Mouse (Mus musculus): ENCODE measurements around the gene Myo1d. TPM values are rescaled to one million over a fixed set of nuclear protein-coding genes. Genes with fewer than 3 reads are reported as not detected.
"Not testable (repeated sequence)": the region's sequence is repeated elsewhere in the genome, so short reads cannot be mapped to it uniquely, and the experiment has no call there.

Myo1d gene
- polyA plus RNA-seq, 1 experiment from 2014 or later, result 2.8 TPM

- H3K9ac ChIP-seq, result peak overlapping the region; percentile 96
- peak overlapping the region; percentile 97 for H3K27ac ChIP-seq
- 8% methylated on average over 55 of the region's 55 CpGs for WGBS
- H3K4me3 ChIP-seq (replicated peaks), result peak overlapping the region; percentile 85
- H3K27me3 ChIP-seq, result peaks cover 44% of the 10 kb centered on the region
- H3K36me3 ChIP-seq (replicated peaks), result peaks cover 25% of the 10 kb centered on the region
- no peaks in the 10 kb centered on the region for H3K9me3 ChIP-seq
- H3K4me1 ChIP-seq, result peaks cover 53% of the 10 kb centered on the region
- peak; percentile 18 for ATAC-seq (ENCODE audit: low FRiP score)
- peak overlapping the region; percentile 84 for H3K4me2 ChIP-seq
Observed at GRCm38 (mm10) chr11:80477341-80478199, 302.3 kb downstream of the Myo1d start.

GRCm38 (mm10) chr11:80476222-80477189 lies 303.3 kb downstream of the Myo1d start, which contains the start of gene Cdk5r1:
Cdk5r1 (plus strand) TSS chr11:80477023.
- Histone ChIP-seq H3K27me3 (peaks cover 41% of the 10 kb centered on the region), H3K36me3 (replicated peaks) (peaks cover 33% of the 10 kb centered on the region)

GRCm38 (mm10) chr11:80475544-80475943 lies 304.3 kb downstream of the Myo1d start:
- Histone ChIP-seq H3K4me2 (no peak overlapping the region), H3K4me1 (peaks cover 38% of the 10 kb centered on the region), H3K4me3 (replicated peaks) (no peak overlapping the region), H3K36me3 (replicated peaks) (peaks cover 42% of the 10 kb centered on the region), H3K9me3 (no peaks in the 10 kb centered on the region), H3K27ac (0 out of 2 replicates have a peak overlapping the region, but pooled peaks have one; percentile 97), H3K27me3 (peaks cover 40% of the 10 kb centered on the region), H3K9ac (no peak overlapping the region)
- 83% methylated on average over 9 of the region's 9 CpGs for WGBS
- no peak for ATAC-seq (ENCODE audit: low FRiP score)

More at GRCm38 (mm10) chr11:80476222-80477189, 303.3 kb downstream of the Myo1d start, which contains the start of gene Cdk5r1:
- Histone ChIP-seq H3K4me1 (peaks cover 44% of the 10 kb centered on the region), H3K9ac (peak within 1 kb of the TSS; percentile 96), H3K9me3 (no peaks in the 10 kb centered on the region), H3K27ac (peak within 1 kb of the TSS; percentile 97), H3K4me3 (replicated peaks) (peak within 1 kb of the TSS; percentile 85), H3K4me2 (peak within 1 kb of the TSS; percentile 84)
- under 1% methylated on average over 88 of the region's 116 CpGs for WGBS
- peak; percentile 89 for ATAC-seq (ENCODE audit: low FRiP score)

- Histone ChIP-seq H3K4me1 (peaks cover 32% of the 10 kb centered on the region), H3K27ac (no peak overlapping the region), H3K36me3 (replicated peaks) (peaks cover 47% of the 10 kb centered on the region), H3K27me3 (peaks cover 40% of the 10 kb centered on the region), H3K4me2 (no peak overlapping the region), H3K4me3 (replicated peaks) (no peak overlapping the region), H3K9me3 (no peaks in the 10 kb centered on the region), H3K9ac (no peak overlapping the region)
- 95% methylated on average over 11 of the region's 11 CpGs for WGBS
- ATAC-seq (ENCODE audit: low FRiP score), result no peak
Observed at GRCm38 (mm10) chr11:80474846-80475245, 305.0 kb downstream of the Myo1d start.

- Histone ChIP-seq H3K9ac (no peak overlapping the region), H3K27ac (no peak overlapping the region), H3K4me1 (peaks cover 26% of the 10 kb centered on the region), H3K27me3 (peaks cover 40% of the 10 kb centered on the region), H3K4me2 (no peak overlapping the region), H3K4me3 (replicated peaks) (no peak overlapping the region), H3K36me3 (replicated peaks) (peaks cover 47% of the 10 kb centered on the region), H3K9me3 (no peaks in the 10 kb centered on the region)
- WGBS, result 52% methylated on average over 2 of the region's 2 CpGs
- ATAC-seq (ENCODE audit: low FRiP score), result no peak
Observed at GRCm38 (mm10) chr11:80474175-80474691, 305.6 kb downstream of the Myo1d start.

GRCm38 (mm10) chr11:80471836-80472605 lies 307.8 kb downstream of the Myo1d start:
- ATAC-seq (ENCODE audit: low FRiP score), result no peak
- peaks cover 68% of the 10 kb centered on the region for H3K36me3 ChIP-seq (replicated peaks)
- peaks cover 28% of the 10 kb centered on the region for H3K27me3 ChIP-seq
- WGBS, result 90% methylated on average over 16 of the region's 16 CpGs
- H3K9ac ChIP-seq, result no peak overlapping the region
- H3K4me2 ChIP-seq, result no peak overlapping the region
- H3K9me3 ChIP-seq, result no peaks in the 10 kb centered on the region
- H3K27ac ChIP-seq, result 0 out of 2 replicates have a peak overlapping the region, but pooled peaks have one; percentile 21
- no peak overlapping the region for H3K4me3 ChIP-seq (replicated peaks)
- H3K4me1 ChIP-seq, result 0 out of 2 replicates have a peak, but pooled peaks cover 10% of the 10 kb centered on the region

GRCm38 (mm10) chr11:80463605-80464130 lies 316.2 kb downstream of the Myo1d start:
- not testable (repeated sequence) for H3K4me1 ChIP-seq; H3K27me3 ChIP-seq; H3K9ac ChIP-seq; H3K4me3 ChIP-seq (replicated peaks); H3K27ac ChIP-seq; H3K9me3 ChIP-seq; ATAC-seq (ENCODE audit: low FRiP score); H3K4me2 ChIP-seq
- 94% methylated on average over 4 of the region's 4 CpGs for WGBS
- H3K36me3 ChIP-seq (replicated peaks), result peaks cover 87% of the 10 kb centered on the region

- H3K36me3 ChIP-seq (replicated peaks), result peaks cover 49% of the 10 kb centered on the region
- H3K27me3 ChIP-seq, result no peaks in the 10 kb centered on the region
- no peak overlapping the region for H3K4me2 ChIP-seq
- no peak for ATAC-seq (ENCODE audit: low FRiP score)
- H3K4me1 ChIP-seq, result no peaks in the 10 kb centered on the region
- H3K9ac ChIP-seq, result no peak overlapping the region
- H3K9me3 ChIP-seq, result no peaks in the 10 kb centered on the region
- 96% methylated on average over 1 of the region's 1 CpGs for WGBS
- no peak overlapping the region for H3K4me3 ChIP-seq (replicated peaks)
- H3K27ac ChIP-seq, result no peak overlapping the region
Observed at GRCm38 (mm10) chr11:80453198-80453597, 326.6 kb downstream of the Myo1d start.

- H3K36me3 ChIP-seq (replicated peaks), result peaks cover 50% of the 10 kb centered on the region
- H3K9ac ChIP-seq, result no peak overlapping the region
- H3K4me3 ChIP-seq (replicated peaks), result no peak overlapping the region
- H3K4me1 ChIP-seq, result no peaks in the 10 kb centered on the region
- H3K4me2 ChIP-seq, result no peak overlapping the region
- H3K27ac ChIP-seq, result no peak overlapping the region
- no peaks in the 10 kb centered on the region for H3K9me3 ChIP-seq
- H3K27me3 ChIP-seq, result no peaks in the 10 kb centered on the region
- no peak for ATAC-seq (ENCODE audit: low FRiP score)
- whole genome bisulfite sequencing, result 92% methylated on average over 3 of the region's 3 CpGs
Observed at GRCm38 (mm10) chr11:80452242-80452641, 327.6 kb downstream of the Myo1d start.

GRCm38 (mm10) chr11:80449859-80450258 lies 330.0 kb downstream of the Myo1d start:
- ATAC-seq (ENCODE audit: low FRiP score), result no peak
- no peak overlapping the region for H3K27ac ChIP-seq
- WGBS, result 95% methylated on average over 2 of the region's 2 CpGs

GRCm38 (mm10) chr11:80446916-80447315 lies 332.9 kb downstream of the Myo1d start:
- Histone ChIP-seq H3K4me2 (no peak overlapping the region), H3K27me3 (no peaks in the 10 kb centered on the region), H3K4me3 (replicated peaks) (no peak overlapping the region), H3K9me3 (no peaks in the 10 kb centered on the region), H3K9ac (no peak overlapping the region), H3K36me3 (replicated peaks) (peaks cover 54% of the 10 kb centered on the region), H3K4me1 (no peaks in the 10 kb centered on the region), H3K27ac (no peak overlapping the region)
- no peak for ATAC-seq (ENCODE audit: low FRiP score)
- WGBS, result 92% methylated on average over 3 of the region's 3 CpGs

More at GRCm38 (mm10) chr11:80449859-80450258, 330.0 kb downstream of the Myo1d start:
- Histone ChIP-seq H3K4me3 (replicated peaks) (no peak overlapping the region), H3K9ac (no peak overlapping the region), H3K4me2 (no peak overlapping the region), H3K4me1 (no peaks in the 10 kb centered on the region), H3K9me3 (no peaks in the 10 kb centered on the region), H3K36me3 (replicated peaks) (peaks cover 55% of the 10 kb centered on the region), H3K27me3 (no peaks in the 10 kb centered on the region)

Data from forebrain, embryonic 12.5 days (tissue).